Mouse (Mus musculus) forebrain, embryonic 10.5 days (tissue): ENCODE data around the gene Gabbr2. TPM values are rescaled to one million over a fixed set of nuclear protein-coding genes. Genes with fewer than 3 reads are reported as not detected.

Experiments used
- DNase-seq: peaks from one replicate; pipeline ENCODE4 v3.0.0-alpha.2; 2017; ENCODE audit warnings: low spot score; ENCODE audit errors: extremely low spot score
- H3K27ac ChIP-seq: fragments of 300-500 bp; sonication (generic); 2 replicates; pipeline ENCODE4 v1.5.1; 2016; ENCODE audit warnings: mild to moderate bottlenecking
- H3K27me3 ChIP-seq: fragments of 300-500 bp; sonication (generic); 2 replicates; pipeline ENCODE4 v1.6.1; 2016; ENCODE audit warnings: mild to moderate bottlenecking; ENCODE audit not compliant: poor library complexity, severe bottlenecking
- H3K36me3 ChIP-seq: fragments of 300-500 bp; sonication (generic); replicated peaks from 2 replicates; pipeline ENCODE4 v1.6.1; 2016; ENCODE audit warnings: mild to moderate bottlenecking, moderate library complexity
- H3K4me1 ChIP-seq: fragments of 300-500 bp; sonication (generic); 2 replicates; pipeline ENCODE4 v1.6.1; 2016
- H3K4me3 ChIP-seq: fragments of 300-500 bp; sonication (generic); 2 replicates; pipeline ENCODE4 v1.5.1; 2016; ENCODE audit warnings: mild to moderate bottlenecking, moderate library complexity
- H3K9me3 ChIP-seq: fragments of 300-500 bp; sonication (generic); 2 replicates; pipeline ENCODE4 v1.6.1; 2016; ENCODE audit warnings: mild to moderate bottlenecking, moderate library complexity
- WGBS: fragments of 180-500 bp; shearing (Covaris S2); methylation state at CpG from one replicate; pipeline ENCODE4 v1.1.7; 2016; 5-methylcytosine and 5-hydroxymethylcytosine counted together
- polyA plus RNA-seq: library from polyadenylated mRNA; unstranded; fragments of >200 nt; fragmentation: Nextera tagmentation; extraction: Ambion mirVana; gene quantifications from 2 replicates; pipeline ENCODE4 v1.2.1, GENCODE M21; 2016

Gabbr2 gene
- polyA plus RNA-seq, 1 experiment from 2014 or later, result 0.06 TPM

DNA sequence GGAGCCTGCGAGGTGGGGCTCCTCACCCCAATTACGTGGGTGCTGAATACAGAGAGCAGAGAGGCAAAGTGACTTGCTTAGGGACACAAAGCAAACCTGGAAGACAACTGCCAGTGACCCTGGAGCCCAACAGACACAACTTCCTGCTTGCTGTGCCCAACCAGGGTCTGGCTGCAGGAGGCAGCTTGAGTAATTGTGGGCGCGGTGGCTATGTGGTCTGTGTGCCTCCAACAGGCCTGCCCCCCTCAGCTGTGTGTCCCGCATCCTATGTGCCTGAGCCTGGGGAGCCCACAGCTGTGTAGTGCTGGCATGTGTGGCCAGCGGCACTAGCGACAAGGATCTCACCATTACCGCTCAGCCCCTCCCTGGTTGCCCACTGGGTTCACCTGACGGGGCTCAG is 377.0 kb downstream of the Gabbr2 start:
- no peak for DNase-seq
- 79% methylated on average over 9 of the region's 9 CpGs for WGBS
- 0 out of 2 replicates have a peak, but pooled peaks cover 4% of the 10 kb centered on the region for H3K4me1 ChIP-seq

DNA sequence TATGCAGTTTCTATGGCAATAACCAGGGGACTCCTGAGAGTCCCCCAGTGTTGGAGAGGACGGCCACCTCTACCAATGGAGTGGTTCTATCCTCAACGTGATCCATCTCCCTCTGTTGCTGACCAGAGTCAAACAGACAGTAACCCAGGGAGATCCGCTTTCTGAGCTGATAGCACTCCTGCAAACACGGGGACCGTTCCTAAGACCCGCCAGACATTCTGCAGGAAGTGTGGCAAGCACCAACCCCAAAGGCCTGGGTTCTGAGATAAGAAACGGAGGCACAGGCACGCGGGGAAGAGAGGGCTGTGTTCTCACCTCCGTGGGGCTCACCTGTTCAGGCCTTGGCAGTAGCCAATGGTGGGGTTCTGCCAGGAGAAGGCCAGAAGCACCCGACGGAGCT is 378.1 kb downstream of the Gabbr2 start:
- H3K27ac ChIP-seq, result no peak overlapping the region
- 0 out of 2 replicates have a peak, but pooled peaks cover 4% of the 10 kb centered on the region for H3K4me1 ChIP-seq
- WGBS, result 85% methylated on average over 12 of the region's 12 CpGs
- peaks cover 22% of the 10 kb centered on the region for H3K27me3 ChIP-seq
- H3K4me3 ChIP-seq, result no peak overlapping the region
- no peaks in the 10 kb centered on the region for H3K36me3 ChIP-seq
- no peaks in the 10 kb centered on the region for H3K9me3 ChIP-seq
- no peak for DNase-seq

More for the DNA sequence above, 377.0 kb downstream of the Gabbr2 start:
- H3K9me3 ChIP-seq, result no peaks in the 10 kb centered on the region
- H3K36me3 ChIP-seq, result no peaks in the 10 kb centered on the region
- H3K27me3 ChIP-seq, result peaks cover 25% of the 10 kb centered on the region
- H3K4me3 ChIP-seq, result no peak overlapping the region
- H3K27ac ChIP-seq, result no peak overlapping the region; the same call in 1 of the 2 replicates

Other genes starting within 250 kb of the Gabbr2 start
- 4.1 and 4.5 TPM in 2 replicates for gene Anks6, start 65.6 kb upstream of the Gabbr2 start, polyA plus RNA-seq
- 15.8 and 17.6 TPM in 2 replicates for gene Galnt12, start 100.0 kb upstream of the Gabbr2 start, polyA plus RNA-seq
- 4.3 and 4.5 TPM in 2 replicates for gene Col15a1, start 216.3 kb upstream of the Gabbr2 start, polyA plus RNA-seq